Mouse (Mus musculus) skeletal muscle tissue, adult 2 months (tissue): Measurements from ENCODE around the gene Dock9.

Experiments
- DNase-seq: peaks from one replicate; pipeline ENCODE4 v3.0.0-alpha.2; 2012; ENCODE audit warnings: low read depth, low spot score

The Dock9 gene

DNA sequence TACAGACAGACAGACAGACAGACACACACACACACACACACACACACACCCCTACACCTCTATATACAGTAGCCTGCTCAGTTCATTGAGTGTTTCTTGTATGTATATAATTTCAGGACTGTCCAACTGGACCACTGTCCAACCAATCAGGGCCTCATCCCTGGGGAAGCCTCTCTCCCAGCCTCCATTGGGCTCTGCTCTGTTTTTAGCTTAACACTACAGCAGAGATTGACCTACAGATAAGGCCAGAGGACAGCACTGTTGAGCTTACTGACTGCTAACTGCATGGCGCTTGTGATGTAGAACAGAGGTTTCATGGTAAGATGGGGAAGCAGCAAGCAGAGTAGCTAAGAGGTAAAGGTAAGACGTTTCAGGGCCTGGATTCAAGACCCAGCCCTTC lies 5.7 kb downstream of the Dock9 start:
- DNase-seq: no peak

DNA sequence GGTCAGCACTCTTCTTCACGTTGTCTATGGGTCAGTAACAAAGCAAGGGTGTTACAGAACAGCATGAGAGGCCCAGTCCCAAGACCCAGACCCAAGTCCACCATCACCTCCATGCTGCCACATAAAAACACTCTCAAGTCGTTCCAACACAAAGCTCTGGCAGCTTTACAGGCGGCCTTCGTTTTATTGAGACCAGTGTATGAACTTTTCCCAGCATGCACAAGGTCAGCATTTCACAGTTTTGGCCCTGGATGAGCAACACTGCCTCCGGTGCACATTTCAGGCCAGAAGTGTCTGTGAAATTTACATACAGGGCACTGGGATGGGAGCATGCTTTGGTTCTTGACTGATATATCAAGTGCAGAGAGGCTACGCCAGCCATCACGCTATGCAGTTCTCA lies 6.5 kb downstream of the Dock9 start:
- DNase-seq: no peak

DNA sequence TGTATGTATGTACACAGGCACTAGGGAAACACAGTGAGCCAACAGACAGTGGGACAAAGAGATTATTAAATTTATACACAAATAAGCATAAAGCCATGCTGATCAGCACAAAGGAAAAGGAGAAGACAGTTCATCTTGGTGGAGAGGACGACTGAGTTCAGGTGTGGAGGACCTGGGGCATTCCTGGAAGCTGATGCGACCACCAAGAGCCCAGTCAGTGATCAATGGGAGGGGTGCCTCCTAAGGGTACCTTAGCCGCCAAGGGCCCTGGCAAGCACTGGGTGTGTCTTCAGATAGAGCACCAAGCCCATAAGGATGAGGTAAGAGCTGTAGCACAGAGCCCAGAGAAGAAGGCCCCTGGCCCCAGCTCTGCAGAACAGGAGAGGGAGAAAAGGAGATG lies 8.4 kb downstream of the Dock9 start:
- DNase-seq: no peak

DNA sequence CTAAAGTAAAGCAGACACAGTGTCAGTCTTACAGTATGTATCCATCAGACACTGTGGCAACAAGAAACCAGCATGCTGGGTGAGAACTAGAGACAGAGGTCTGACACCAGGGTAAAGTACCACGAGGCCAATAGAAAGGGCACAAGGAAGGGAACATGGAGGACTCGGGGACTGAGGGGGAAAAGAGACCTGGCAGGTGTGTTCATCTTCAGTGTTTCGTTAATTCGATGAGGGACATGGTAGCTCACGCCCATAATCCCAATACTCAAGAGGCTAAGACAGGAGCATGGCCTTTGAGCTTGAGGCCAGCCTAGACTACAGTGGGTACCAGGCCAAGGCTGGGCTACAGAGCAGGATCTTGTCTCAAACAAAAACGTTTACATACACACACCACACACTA lies 9.2 kb downstream of the Dock9 start:
- DNase-seq: no peak

DNA sequence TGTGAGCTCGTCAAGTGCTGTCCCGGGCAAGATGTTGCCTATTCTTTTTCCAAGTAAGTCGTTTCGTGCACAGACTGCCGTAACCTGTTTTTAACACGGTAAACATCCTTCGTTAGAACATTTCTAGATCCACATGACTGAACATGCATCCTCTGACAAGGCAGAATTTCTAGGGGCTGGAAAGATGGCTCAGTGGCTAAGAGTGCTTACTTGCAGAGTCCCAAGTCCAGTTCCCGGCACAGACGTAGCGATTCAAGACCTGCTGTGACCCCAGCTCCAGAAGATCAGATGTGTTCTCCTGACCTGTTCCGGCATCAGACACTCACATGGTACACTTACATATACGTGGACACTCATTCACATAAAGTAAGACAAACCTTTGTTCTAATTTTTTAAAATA lies 10.2 kb downstream of the Dock9 start:
- DNase-seq: no peak

DNA sequence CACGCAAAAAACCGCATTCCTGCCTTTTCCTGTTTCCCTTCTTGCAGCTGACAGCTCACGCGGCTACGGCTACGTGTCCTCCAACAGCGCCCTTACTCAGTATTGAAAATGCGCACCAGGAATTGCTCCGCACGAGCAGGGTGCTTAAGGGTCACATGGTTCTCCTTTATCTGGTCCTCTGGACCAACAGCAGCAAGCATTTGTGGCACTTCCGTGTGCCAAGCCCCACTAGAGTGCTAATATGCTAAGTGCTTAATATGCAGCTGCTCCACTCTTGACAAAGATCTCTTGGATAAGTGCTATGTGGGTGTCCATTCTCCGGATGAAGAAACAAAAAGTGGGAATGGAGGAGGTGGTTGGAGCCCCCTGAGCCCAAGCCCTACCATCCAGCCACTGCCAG lies 10.7 kb downstream of the Dock9 start:
- DNase-seq: no peak

DNA sequence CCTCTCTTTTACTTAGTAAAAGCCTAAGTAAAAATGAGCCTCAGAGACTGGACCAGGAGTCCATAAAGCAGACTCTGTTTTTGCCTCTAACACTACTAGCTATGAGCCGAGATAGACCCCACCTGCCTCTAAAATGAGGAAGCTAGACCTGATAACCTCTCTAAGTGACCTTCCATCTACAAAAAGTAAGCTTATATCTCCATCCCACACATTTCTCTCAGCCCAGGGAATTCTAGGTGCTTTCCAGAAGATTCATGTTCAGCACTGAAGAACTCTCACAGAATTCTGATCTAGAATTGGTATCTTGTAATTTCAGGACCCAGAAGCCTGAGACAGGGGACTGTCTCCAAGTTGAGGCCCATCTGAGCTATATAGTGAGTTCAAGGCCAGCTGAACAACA lies 12.2 kb downstream of the Dock9 start:
- DNase-seq: no peak

DNA sequence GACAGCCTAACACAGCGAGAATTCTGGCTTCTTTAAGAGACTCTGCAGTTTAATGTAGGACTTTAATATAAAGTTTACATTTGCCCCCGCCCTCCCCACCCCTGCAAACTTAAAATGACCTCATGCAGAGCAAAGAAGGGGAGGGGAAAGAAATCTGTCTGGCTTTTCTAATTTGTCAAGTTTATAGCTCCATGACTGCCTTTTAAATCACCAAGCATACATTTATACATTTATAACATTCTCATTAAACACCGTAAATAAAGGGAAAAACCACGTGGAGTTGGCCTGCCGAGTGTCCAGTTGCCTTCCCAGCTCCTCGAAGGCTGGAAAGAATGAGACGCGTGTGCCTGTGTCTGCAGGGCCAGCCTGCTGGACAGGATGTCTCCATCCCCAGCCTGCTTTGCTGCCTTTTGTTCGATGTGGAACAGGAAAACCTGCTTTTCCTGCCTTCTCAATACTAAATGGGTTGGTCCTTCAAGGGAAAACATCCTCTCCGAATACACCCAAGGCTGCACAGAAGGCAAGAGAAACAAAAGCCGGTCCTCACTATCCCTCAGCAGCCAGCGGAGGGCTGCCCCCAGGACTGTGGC lies 16.6 kb downstream of the Dock9 start:
- peak; percentile 31 for DNase-seq

DNA sequence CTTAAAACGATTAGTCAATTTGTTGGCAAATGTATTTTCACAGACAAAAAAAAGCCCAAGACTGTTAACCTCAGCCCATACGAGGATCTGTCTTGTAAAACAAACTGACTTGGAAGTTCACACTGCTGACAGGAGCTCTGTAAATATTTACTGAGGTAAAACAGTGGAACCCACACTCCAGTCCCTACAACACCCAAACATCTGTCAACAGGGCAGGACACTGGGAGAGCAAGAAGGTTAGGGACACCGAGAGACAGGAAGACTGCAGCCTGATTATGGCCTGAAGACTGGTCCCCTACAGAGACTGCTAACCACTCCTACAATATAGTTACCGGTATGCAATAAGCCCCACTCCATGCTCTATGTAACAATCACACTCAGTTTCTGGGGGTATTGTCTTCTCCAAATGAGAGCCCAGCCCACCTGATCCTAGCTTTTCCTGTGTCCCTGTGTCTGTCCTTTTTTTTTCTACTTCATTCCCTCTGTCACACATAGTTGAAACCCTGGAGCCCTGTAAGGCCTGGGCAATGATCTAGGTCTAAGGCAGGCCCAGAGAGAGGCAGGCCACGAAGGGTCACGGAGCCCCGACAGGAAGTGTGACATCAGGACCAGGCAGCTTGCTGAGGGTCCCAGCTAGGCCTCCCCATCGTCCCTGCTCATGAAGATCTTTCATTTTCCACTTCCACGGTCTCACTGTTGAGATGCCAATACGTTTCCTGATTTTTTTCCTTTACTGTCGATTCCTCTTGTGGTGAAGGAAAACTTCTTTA lies 17.3 kb downstream of the Dock9 start:
- DNase-seq: no peak

DNA sequence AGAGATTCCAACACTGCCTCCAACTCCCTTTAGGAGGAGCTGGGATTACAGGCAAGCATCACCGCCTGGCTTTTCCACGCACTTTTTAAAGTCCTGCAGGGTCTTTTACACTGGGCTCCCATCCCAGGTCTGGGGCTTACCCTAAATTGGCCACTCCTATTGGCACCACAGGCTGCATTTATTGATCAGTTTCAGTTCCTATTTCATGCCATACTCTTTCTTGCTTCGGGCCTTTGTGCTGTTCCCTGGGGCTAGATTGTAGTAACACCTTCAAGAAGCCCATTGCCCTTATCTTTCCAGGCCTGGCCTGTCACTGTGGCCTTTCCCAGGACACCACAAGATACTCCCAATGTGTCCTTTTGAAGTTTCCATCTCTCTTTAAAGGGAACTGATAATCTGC lies 18.0 kb downstream of the Dock9 start:
- DNase-seq: no peak

DNA sequence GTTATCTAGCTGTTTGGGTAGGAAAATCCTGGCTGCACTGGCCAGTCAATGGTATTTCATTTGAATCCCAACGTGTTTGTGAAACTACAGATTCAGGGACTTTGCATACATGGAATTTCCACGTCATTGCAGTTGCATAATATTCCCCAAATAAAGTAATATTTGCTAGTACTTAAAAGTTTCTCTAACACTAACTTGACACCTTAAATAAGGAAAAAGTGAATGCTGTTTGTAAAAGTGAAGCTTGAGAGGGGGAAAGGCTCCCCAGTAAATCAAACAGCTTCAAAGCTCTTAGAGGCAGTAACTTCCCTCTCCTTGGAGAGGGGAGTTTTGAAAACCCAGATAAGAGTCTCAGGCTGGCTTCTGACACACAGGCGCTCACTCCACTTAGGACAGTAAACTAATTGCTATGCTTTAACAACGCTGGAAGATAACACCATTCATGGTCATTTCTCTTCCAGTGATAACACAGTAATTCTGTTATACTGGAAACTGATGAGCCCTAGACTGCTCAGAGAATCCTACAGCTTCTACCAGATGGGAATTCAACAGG lies 20.3 kb downstream of the Dock9 start:
- DNase-seq: no peak

DNA sequence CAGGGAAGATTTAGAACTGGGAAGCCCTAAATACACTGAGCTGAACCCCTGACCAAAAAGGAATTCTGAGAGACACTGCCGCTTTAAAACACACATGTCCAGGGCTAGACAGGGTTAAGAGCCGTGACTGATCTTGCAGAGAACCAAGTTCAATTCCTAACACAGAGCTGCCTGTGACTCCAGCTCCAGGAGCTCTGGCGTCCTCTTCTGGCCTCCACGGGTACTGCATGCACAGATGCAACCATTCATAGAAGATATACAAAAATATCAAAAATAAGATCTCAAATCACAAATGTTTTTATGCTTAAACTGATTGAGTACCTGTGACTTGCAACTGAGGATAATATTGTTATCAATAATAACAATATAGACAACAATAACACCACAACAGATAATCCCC lies 20.9 kb downstream of the Dock9 start:
- DNase-seq: no peak

DNA sequence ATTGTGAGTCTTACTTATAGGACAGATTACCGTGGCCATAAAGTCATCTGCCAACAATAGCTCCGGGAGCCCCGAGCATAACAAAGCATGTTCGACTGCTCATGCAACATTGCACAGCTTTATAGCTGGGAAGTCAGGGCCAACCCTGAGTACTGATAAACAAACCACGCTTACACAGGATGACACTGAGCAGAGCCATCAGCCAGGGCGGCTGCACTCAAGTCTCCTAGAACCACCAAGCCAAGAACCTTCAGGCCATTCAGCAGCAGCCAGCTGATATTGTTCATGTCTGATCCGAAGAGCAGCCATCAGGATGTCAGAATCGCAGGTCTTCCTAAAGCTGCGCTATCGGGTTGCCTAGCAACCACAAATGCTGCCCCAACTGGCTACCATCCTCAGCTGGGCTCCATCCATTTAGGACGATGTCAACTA lies 35.6 kb downstream of the Dock9 start:
- DNase-seq: no peak

DNA sequence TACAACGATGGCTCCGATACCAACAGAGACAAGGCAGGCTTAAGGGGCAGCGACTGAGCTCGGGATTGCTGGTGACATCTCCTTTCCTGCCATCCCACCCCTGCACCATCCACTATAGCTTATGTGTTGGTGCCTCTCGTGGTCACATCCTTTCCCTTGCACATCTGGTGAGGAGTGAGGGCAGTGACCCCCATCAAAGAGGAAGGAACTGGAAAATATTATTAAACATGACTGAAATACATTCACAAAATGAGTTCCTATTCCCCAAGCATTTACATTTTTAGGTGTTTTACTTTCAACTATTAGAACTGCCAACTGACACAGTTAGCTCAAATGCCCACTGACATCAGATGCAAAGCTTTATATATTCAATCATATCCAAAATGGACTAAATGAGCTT lies 37.2 kb downstream of the Dock9 start:
- DNase-seq: no peak

DNA sequence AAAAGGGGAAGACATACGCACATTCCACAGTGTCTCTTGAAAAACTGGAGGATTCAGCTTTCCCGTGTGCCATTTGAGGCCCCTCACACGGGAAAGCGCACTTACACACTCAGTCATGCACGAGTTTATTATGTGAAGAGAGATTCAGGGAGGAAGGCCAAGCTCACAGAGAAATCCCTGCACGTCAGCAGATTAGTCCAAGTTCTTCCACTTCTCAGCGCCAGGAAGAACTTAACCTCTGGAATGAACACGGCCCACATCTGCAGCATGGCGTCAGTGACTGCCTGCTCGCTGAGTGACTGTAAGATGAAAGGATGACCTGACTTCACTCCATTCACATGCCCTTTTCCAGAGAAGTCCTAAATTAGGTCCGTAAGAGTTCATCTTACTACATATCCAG lies 43.5 kb downstream of the Dock9 start:
- peak; percentile 79 for DNase-seq

DNA sequence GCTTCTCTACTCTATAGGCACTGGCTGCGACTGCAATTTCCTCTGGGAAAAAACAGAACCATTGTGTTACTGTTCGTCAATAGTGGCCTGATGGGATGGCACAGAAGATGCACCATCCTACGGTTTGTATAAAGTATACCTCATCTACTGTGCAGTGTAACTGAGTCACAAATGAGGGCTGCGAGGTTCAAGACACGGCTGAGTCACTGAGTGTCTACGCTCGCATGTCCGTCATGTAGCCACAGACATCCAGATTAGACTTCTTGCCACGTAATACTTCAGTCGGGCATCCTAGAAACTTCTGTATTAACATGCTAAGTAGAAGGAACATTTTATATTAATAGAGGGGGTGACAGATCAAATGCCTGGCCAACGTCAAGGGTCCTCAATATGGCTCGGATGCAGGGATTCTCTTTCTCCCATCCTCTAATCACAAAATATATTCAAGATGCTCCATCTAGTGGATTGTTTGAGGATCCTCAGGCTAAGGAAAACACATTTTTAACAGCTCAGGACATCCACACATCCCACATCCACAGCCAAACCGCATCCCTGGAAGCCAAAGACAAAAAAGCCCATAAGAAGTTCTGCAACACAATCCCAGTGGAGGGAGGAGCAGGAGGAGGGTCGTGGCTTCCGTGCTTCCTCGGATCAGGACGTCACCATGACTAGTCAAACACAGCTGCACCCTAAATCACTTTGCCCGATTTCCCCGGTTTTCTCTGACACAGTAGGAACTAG lies 44.8 kb downstream of the Dock9 start:
- peak; percentile 55 for DNase-seq

DNA sequence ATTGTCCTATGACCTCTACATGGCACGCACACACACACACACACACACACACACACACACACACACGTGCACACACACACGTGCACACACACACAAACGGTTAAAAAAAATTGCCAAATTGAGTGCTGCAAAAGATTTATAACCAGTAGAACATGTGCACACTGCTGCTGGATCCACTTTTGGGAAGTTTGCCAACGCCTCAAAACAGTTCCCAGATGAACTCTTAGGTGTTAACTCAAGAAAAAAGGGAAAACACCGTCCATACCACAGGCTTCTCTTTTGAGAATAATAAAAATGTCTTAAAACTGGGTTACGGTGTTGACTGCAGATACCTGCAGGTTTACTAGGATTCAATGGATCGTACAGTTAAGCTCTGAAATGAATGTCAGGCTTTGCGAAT lies 48.0 kb downstream of the Dock9 start:
- DNase-seq: no peak

DNA sequence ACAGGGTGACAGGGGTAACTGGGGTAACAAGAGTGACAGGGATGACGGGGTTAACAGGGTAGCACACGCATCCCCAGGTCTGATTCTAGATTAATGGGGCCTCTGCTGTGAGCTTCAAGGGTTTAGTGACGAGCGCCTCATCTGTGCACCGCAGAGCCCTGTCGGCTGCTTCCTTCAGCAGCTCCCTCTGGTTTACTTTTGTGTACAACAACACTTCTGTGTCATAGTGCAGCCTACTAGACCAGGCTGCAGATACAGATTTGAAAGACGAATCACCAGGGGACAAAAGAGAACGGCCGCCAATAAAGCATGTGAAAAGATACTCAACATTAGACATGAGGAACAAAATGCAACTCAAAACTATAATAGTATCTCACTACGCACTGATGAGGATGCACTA lies 48.6 kb downstream of the Dock9 start:
- no peak for DNase-seq

DNA sequence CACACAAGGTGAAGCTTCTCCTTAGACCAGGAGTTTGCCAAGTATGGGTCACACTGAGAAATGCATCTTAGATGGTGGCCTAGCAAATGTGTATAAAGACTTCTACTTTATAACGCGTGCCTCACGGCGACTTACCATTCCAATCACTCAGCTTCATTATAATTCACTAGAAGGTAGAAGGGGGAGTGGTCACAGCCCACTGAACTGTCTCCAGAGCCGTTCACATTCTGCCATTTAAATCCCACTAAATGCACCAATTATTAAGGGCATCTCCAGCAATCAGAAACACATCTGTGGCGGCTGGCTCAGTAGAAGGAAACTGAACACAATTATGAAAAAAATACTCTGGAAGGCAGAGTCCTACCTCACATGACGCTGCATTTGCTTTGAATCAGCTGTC lies 50.3 kb downstream of the Dock9 start:
- DNase-seq: no peak

DNA sequence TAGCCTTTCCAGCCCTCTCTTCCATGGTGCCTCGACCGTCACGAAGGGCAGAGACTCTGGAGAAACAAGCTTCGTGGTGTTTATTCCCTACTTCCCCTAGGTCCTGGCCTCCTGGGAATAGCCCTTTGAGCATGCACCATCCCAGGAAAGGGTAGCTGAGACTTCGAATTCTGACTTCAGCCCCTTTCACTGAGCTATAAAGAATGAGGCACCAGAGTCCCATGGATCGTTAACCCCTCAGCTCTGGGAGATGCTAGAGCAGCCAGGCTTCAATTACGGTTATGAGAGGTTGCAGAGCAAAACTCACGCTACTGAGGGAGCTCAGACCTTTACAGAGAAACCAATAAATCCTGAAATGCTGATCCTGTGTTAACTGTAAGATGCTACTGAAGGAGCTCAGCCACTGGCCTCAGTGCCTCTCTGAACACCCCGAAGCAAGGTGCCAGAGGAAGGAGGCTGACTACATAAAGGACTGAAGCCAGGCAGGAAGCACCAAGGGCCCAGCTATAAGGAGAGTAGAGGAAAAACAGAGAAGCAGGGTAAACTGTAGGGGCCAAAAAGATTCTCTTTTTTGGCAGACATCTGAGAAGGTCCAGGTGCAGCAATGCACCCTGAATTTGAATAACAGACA lies 53.7 kb downstream of the Dock9 start:
- no peak for DNase-seq

DNA sequence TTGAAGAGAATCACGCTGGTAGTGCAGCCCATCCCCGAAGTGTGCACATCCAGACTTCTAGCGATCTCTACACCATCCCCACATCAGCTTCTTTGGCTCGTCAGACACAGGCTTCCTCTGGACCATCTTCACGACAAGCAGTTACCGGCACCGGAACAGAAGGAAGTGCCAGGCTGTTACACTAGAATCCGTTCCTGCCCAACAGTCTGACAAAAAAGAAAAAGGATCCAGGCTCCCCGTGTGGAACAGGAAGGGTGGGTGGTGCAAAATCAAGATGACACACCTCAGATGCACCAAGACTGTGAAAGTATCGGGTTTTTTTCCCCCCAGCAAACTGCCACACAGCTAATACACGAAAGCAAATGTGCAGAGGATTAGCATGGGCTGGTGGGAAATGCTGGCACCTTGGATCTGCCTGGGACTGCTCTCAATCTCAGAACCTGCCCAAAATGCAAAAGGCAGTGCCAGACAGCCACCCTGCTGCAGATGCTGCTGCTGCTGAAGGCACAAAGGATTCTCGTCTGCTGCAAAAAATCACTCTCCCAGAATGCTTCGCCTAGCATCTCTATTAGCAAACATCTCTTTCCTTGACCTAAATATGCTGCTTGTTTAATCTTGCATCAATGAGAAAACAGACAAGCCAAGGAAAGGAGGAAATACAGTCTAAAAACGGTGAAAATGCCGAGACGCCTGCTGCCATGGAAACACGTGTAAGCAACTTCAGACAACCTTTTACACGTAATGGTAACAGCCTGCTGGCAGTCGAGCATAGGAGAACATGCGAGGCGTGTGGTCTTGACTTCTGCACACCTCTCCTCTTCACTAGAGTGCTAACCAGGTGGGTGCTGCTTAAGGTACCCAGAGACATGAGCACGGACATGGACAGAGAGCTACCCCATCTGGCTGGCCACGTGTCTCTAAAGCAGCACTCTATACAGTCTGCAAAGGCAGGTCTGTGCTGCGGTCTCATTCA lies 58.9 kb downstream of the Dock9 start:
- no peak for DNase-seq
